Mouse (Mus musculus) left cerebral cortex, postnatal 4 days (tissue): ENCODE results near the gene Tbx19. TPM values are rescaled to one million over a fixed set of nuclear protein-coding genes. Genes with fewer than 3 reads are reported as not detected.

Source experiments
- DNase-seq: peaks from one replicate; pipeline ENCODE4 v3.0.0-alpha.2; 2022
- intact Hi-C: fragments of 180-260 bp; cut with DNase I; formaldehyde crosslinking; loops from one replicate; pipeline ENCODE4 v1.15.1; 2025
- total RNA-seq, 2 experiments: library from RNA; stranded (reverse); gene quantifications; 2 replicates each; pipeline ENCODE4 v1.2.3; 2021

Tbx19 gene
- total RNA-seq, result not detected

GRCm38 (mm10) chr1:165160723-165161405 lies at the start of gene Tbx19:
Gene Tbx19, minus strand, starts transcription at chr1:165160773.
- intact Hi-C loops, result no loop called here
- DNase-seq, result no peak

GRCm38 (mm10) chr1:165205591-165205990 lies 45.0 kb upstream of the Tbx19 start:
- no peak for DNase-seq
- intact Hi-C loops, result no loop called here

- intact Hi-C loops, result no loop called here
- DNase-seq, result no peak
Measured at GRCm38 (mm10) chr1:165203488-165204035, 43.0 kb upstream of the Tbx19 start.

- intact Hi-C loops, result no loop called here
Measured at GRCm38 (mm10) chr1:165201445-165202012, 41.0 kb upstream of the Tbx19 start.

GRCm38 (mm10) chr1:165200748-165201147 lies 40.2 kb upstream of the Tbx19 start:
- no peak for DNase-seq
- intact Hi-C loops, result no loop called here

More at GRCm38 (mm10) chr1:165201445-165202012, 41.0 kb upstream of the Tbx19 start:
- DNase-seq, result no peak

GRCm38 (mm10) chr1:165199639-165200038 lies 39.1 kb upstream of the Tbx19 start:
- intact Hi-C loops, result no loop called here
- DNase-seq, result no peak

GRCm38 (mm10) chr1:165198951-165199350 lies 38.4 kb upstream of the Tbx19 start:
- intact Hi-C loops, result no loop called here

GRCm38 (mm10) chr1:165197875-165198274 lies 37.3 kb upstream of the Tbx19 start:
- intact Hi-C loops, result no loop called here
- no peak for DNase-seq

More at GRCm38 (mm10) chr1:165198951-165199350, 38.4 kb upstream of the Tbx19 start:
- no peak for DNase-seq

GRCm38 (mm10) chr1:165195396-165195960 lies 34.9 kb upstream of the Tbx19 start:
- intact Hi-C loops, result no loop called here
- no peak for DNase-seq

GRCm38 (mm10) chr1:165194662-165195013 lies 34.1 kb upstream of the Tbx19 start:
- no peak for DNase-seq
- intact Hi-C loops, result no loop called here

- intact Hi-C loops, result no loop called here
Measured at GRCm38 (mm10) chr1:165193880-165194661, 33.5 kb upstream of the Tbx19 start, which contains the start of gene Sft2d2. Gene Sft2d2, minus strand, starts transcription at chr1:165194438.

GRCm38 (mm10) chr1:165193426-165193825 lies 32.9 kb upstream of the Tbx19 start:
- intact Hi-C loops, result no loop called here
- no peak for DNase-seq

More at GRCm38 (mm10) chr1:165193880-165194661, 33.5 kb upstream of the Tbx19 start, which contains the start of gene Sft2d2:
- DNase-seq, result peak; percentile 87

- no peak for DNase-seq
- intact Hi-C loops, result no loop called here
Measured at GRCm38 (mm10) chr1:165192714-165193264, 32.2 kb upstream of the Tbx19 start.

GRCm38 (mm10) chr1:165192102-165192501 lies 31.5 kb upstream of the Tbx19 start:
- intact Hi-C loops, result no loop called here

GRCm38 (mm10) chr1:165191611-165192010 lies 31.0 kb upstream of the Tbx19 start:
- intact Hi-C loops, result no loop called here
- no peak for DNase-seq

More at GRCm38 (mm10) chr1:165192102-165192501, 31.5 kb upstream of the Tbx19 start:
- DNase-seq, result no peak

GRCm38 (mm10) chr1:165190571-165191273 lies 30.1 kb upstream of the Tbx19 start:
- intact Hi-C loops, result no loop called here
- no peak for DNase-seq

- intact Hi-C loops, result no loop called here
- DNase-seq, result no peak
Measured at GRCm38 (mm10) chr1:165190068-165190467, 29.5 kb upstream of the Tbx19 start.

GRCm38 (mm10) chr1:165188806-165189580 lies 28.4 kb upstream of the Tbx19 start:
- DNase-seq, result no peak
- intact Hi-C loops, result no loop called here

GRCm38 (mm10) chr1:165187357-165187756 lies 26.8 kb upstream of the Tbx19 start:
- DNase-seq, result no peak
- intact Hi-C loops, result no loop called here
